9 mouse cellular contexts compared by ENCODE assay signal in the genomic region with DNA sequence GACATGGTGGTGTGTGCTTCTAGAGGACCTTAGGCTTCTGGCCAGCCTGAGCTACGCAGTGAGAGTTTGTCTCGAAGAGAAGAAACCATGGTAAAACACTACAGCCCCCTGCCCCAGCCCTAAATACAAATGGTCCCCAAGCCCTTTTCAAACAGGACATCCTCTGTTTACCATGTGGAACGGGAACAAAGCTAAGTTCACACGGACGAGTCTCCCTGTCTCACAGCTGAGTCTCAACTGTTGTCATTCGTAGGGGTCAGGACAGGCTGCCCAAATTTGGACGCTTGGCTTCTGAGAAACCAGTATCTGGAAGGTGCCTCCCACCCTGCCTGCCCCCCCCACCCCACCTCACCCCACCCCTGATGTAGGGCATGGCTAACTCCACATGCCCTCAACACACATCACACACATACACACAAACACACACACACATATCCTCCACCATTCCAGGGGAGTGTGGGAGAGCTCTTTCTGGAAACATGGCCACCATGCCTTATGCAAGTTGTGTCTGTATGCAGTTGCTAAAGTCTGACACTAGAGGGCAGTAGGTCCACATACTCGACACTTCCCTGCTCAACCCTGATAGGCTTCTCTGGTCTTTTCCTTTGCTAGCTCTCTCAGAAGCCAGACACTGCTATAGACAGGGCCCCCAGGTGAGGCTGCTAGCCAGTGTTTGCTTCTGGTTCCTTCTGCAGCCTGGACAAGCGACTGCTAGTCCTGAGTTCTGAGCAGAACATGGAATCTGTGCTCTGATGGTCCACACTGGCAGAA. TPM values are rescaled to one million over a fixed set of nuclear protein-coding genes. Genes with fewer than 3 reads are reported as not detected.
A peak's percentile ranks its signal among the peaks of the same experiment; 100 is the strongest.
DNase-seq lines count a peak whose midpoint lies in the region; ATAC-seq and TF ChIP-seq lines count a peak whose summit lies in the region.
"Not testable (repeated sequence)": the region's sequence is repeated elsewhere in the genome, so short reads cannot be mapped to it uniquely, and the experiment has no call there.
"Had no signal": no experiment of that assay in that cellular context is flagged by ENCODE, and none has a peak within 500 bp of the region (broad histone marks: within the 10 kb centered on the region; RNA-seq: fewer than 3 reads in every experiment).

No protein-coding gene starts in this region.

- peak; percentile 36 for DNase-seq in Muller cell, postnatal 12 days (ENCODE audit: inconsistent ontology term)
- DNase-seq in cerebellum, adult 9-10 months = peak; percentile 48
- DNase-seq in forebrain, postnatal 0 days = peak; percentile 77
- peak; percentile 13 for DNase-seq in hindbrain, embryonic 10.5 days (ENCODE audit: low spot score)
- DNase-seq in kidney, postnatal 4 days = peak; percentile 33 to 53
- peak; percentile 45 for DNase-seq in liver, adult 2 months (ENCODE audit: extremely low read depth, low read depth, low spot score)

- not testable (repeated sequence) for H3K4me1 ChIP-seq in forebrain, postnatal 0 days (ENCODE audit: insufficient read depth); hindbrain, embryonic 10.5 days (replicated peaks); liver, adult 2 months (ENCODE audit: control insufficient read depth, insufficient read depth, low read length); stomach, embryonic 15.5 days

- H3K79me2 ChIP-seq in liver, adult 2 months (ENCODE audit: control insufficient read depth, insufficient read depth, low read length) = not testable (repeated sequence)

- TF ChIP-seq CTCF in forebrain, postnatal 0 days (IDR thresholded peaks at IDR 0.05; ENCODE audit: low read depth) = peak; percentile 76
- peak; percentile 37; the same call in 1 of the 2 replicates for TF ChIP-seq CTCF in liver, adult 2 months (IDR thresholded peaks at IDR 0.05; ENCODE audit: low read depth, low read length)

- H3K4me2 ChIP-seq in forebrain, postnatal 0 days (ENCODE audit: low read depth); stomach, embryonic 15.5 days: not testable (repeated sequence)

- not testable (repeated sequence) for H3K36me3 ChIP-seq in forebrain, postnatal 0 days (ENCODE audit: insufficient read depth); hindbrain, embryonic 10.5 days; liver, adult 2 months (ENCODE audit: control insufficient read depth, insufficient read depth, low read length); stomach, embryonic 15.5 days

- TF ChIP-seq POLR2A in liver, adult 2 months (IDR thresholded peaks at IDR 0.05; ENCODE audit: extremely low read depth, insufficient read depth, low read length) = not testable (repeated sequence)

- H3K27me3 ChIP-seq in forebrain, postnatal 0 days (ENCODE audit: insufficient read depth, low read length); hindbrain, embryonic 10.5 days (ENCODE audit: insufficient read depth, poor library complexity, severe bottlenecking); liver, adult 2 months (ENCODE audit: control insufficient read depth, insufficient read depth, low read length); stomach, embryonic 15.5 days (replicated peaks): not testable (repeated sequence)

- H3K9ac ChIP-seq in forebrain, postnatal 0 days; liver, adult 2 months (ENCODE audit: low read depth, low read length); stomach, embryonic 15.5 days: not testable (repeated sequence)

- WGBS in forebrain, postnatal 0 days = 73% methylated on average over 9 of the region's 9 CpGs
- 68% methylated on average over 9 of the region's 9 CpGs for WGBS in hindbrain, embryonic 10.5 days
- WGBS in liver, adult 2 months = 57% methylated on average over 9 of the region's 9 CpGs
- 64% methylated on average over 9 of the region's 9 CpGs for WGBS in stomach, embryonic 15.5 days

- H3K27ac ChIP-seq in forebrain, postnatal 0 days (ENCODE audit: low read depth, low read length); hindbrain, embryonic 10.5 days; liver, adult 2 months (replicated peaks; ENCODE audit: insufficient read depth, low read depth, low read length); stomach, embryonic 15.5 days: not testable (repeated sequence)

- ATAC-seq in forebrain, postnatal 0 days = peak; percentile 92
- peak; percentile 33 for ATAC-seq in monocyte, adult 5-6 weeks (replicated peaks; ENCODE audit: insufficient number of reproducible peaks, low FRiP score, low TSS enrichment, poor library complexity, severe bottlenecking)
- ATAC-seq in stomach, embryonic 15.5 days (ENCODE audit: insufficient read depth, low FRiP score, low read depth) = peak; percentile 44

- H3K9me3 ChIP-seq in forebrain, postnatal 0 days (ENCODE audit: low read length); stomach, embryonic 15.5 days: not testable (repeated sequence)
- H3K9me3 ChIP-seq in hindbrain, embryonic 10.5 days = peaks cover 55% of the 10 kb centered on the region

- H3K4me3 ChIP-seq in forebrain, postnatal 0 days (ENCODE audit: low read depth, low read length); hindbrain, embryonic 10.5 days; liver, adult 2 months (ENCODE audit: insufficient read depth, low read depth, low read length); stomach, embryonic 15.5 days (replicated peaks): not testable (repeated sequence)

RNA-seq across cellular contexts. Expression of gene Tcp10c, which starts 17.2 kb away (rescaled TPM):
- not detected in 2 replicates for total RNA-seq in forebrain, postnatal 0 days (2014; rRNA removed)
- not detected in 2 replicates for polyA plus RNA-seq in forebrain, postnatal 0 days (2015; fragmentation: Nextera tagmentation; extraction: Ambion mirVana)
- not detected in 2 replicates for polyA plus RNA-seq in hindbrain, embryonic 10.5 days (2016; fragmentation: Nextera tagmentation; extraction: Ambion mirVana)
- not detected in 2 replicates for total RNA-seq in liver, adult 2 months (2014; rRNA removed)
- polyA plus RNA-seq in liver, adult 2 months (2012; rRNA removed) = not detected in 2 replicates
- 1.0 to 1.6 TPM in 2 of 3 replicates, not detected in the other for total RNA-seq in monocyte, adult 5-6 weeks (2017)
- polyA plus RNA-seq in stomach, embryonic 15.5 days (2015; fragmentation: Nextera tagmentation; extraction: Ambion mirVana) = not detected in 2 replicates
- total RNA-seq: adrenal gland, postnatal 4 days had no signal

Comparison
In these comparisons a context has a peak if more than half of its experiments do, and no peak if none do; other contexts are left out.
1. DNase-seq: peak in every context shown above with its lines; median percentile 77 in forebrain, postnatal 0 days; 48 in cerebellum, adult 9-10 months; 45 in liver, adult 2 months; 43 in kidney, postnatal 4 days; 36 in Muller cell, postnatal 12 days; 13 in hindbrain, embryonic 10.5 days.
2. ATAC-seq: peak in every context shown above with its lines; median percentile 92 in forebrain, postnatal 0 days; 44 in stomach, embryonic 15.5 days; 33 in monocyte, adult 5-6 weeks.